Mouse (Mus musculus): Measurements from ENCODE around the gene Fam120a. TPM values are rescaled to one million over a fixed set of nuclear protein-coding genes. Genes with fewer than 3 reads are reported as not detected.

The Fam120a gene
- total RNA-seq, 4 experiments from 2014 or later = 103 to 110 (median 105) TPM

GRCm38 (mm10) chr13:48919756-48920415 lies 47.9 kb downstream of the Fam120a start:
- DNase-seq (ENCODE audit: low spot score in 2 of 2) = peak in 1 of 2 experiments; percentile 47

- DNase-seq (ENCODE audit: low spot score in 2 of 2) = no peak
Observed at GRCm38 (mm10) chr13:48917113-48917599, 50.7 kb downstream of the Fam120a start.

- no peak for DNase-seq (ENCODE audit: low spot score in 2 of 2)
Observed at GRCm38 (mm10) chr13:48913680-48914079, 54.1 kb downstream of the Fam120a start.

DNA sequence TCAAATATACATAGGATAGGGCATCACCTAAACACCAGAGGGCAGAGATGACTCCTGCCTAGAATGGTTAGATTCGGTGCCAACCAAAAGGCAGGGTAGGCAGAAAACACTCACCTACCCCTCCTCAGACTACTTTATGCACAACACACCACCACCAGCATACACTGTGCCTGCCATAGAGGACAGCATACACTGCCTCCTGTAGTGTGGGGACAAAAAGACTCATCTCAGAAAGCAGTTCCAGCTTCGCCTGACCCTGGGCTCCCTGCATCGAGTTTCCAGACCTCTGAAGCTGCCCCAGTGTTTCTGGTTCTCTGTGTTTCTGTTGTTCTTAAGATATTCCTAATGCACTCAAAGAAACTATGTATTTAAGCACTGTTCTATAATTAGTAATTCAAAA lies 54.7 kb downstream of the Fam120a start:
- DNase-seq (ENCODE audit: low spot score in 2 of 2) = no peak

- no peak for DNase-seq (ENCODE audit: low spot score in 2 of 2)
Observed at GRCm38 (mm10) chr13:48911426-48911825, 56.4 kb downstream of the Fam120a start.

- no peak for DNase-seq (ENCODE audit: low spot score in 2 of 2)
Observed at GRCm38 (mm10) chr13:48905458-48905857, 62.4 kb downstream of the Fam120a start.

DNA sequence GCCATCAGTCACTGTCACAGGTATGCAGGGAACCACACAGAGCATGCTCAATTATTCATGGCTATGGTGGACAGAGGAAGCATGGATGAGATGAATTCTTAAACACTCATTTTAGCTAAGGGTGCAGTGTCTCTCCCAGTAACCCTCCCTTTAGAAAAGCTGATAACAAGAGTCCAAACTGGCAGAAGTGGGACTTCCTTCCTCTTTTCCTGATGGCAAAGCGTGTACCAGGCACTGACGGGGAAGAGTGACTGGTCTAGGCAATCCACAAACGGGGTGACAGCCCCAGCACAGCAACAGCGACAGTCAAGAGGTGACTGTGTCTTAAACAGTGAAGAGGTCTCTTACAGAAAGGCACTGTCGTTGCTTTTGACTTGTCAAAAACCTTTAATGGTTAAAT lies 72.4 kb downstream of the Fam120a start:
- DNase-seq (ENCODE audit: low spot score in 2 of 2) = no peak

DNA sequence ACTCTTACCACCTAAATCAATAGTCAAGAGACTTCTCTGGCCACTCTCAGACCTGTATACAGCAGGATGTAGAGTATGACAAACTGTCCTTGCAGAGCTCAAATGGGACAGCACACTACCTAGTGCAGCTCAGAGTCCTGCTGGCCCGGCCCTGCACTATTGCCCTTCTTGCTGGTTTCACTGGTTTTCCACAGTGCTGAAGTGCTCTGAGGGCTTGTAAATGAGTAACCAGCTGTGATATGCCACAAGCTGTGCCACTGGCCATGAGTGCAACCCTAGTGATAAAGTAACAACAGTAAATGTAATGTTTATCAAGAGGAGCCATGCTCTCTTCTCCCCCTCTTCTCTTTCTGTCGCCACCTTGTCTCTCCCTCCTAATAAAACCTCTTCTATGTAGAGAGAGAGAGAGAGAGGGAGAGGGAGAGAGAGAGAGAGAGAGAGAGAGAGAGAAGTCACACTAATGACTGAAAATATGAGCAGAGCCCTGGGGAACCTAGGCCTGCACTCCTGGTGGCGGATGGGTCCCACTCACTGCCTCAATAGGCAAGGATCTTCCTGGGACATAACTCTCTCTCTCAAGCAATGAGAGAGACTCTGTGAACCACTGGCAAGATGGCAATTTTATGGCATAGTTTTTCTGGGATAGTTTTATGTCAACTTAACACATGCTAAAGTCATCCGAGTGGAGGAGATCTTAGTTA lies 77.4 kb downstream of the Fam120a start:
- no peak for DNase-seq (ENCODE audit: low spot score in 2 of 2)

DNA sequence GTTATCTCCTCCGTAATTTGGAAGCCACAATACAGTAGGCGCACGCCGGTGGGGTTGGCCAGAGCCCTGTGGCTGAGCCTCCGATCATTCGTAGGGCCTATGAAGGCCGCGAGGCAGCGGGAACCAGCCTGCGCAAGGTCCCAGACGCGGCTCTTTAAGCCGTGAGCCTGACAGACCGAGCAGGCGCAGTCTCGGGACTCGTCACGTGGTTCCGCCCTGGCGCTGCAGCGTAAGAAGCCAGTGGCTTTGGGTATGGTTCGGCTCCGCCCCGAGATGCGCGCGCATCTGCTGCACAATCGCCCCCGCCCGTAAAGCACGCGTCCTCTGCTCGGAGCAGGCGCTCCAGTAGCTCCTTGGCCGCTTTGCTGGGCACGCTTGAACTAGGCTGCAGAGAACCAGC lies 89.3 kb downstream of the Fam120a start:
- peak; percentile 98 to 99 for DNase-seq (ENCODE audit: low spot score in 2 of 2)

GRCm38 (mm10) chr13:48877805-48878204 lies 90.0 kb downstream of the Fam120a start:
- DNase-seq (ENCODE audit: low spot score in 2 of 2) = no peak

GRCm38 (mm10) chr13:48872726-48873125 lies 95.1 kb downstream of the Fam120a start:
- DNase-seq (ENCODE audit: low spot score in 2 of 2) = no peak

DNA sequence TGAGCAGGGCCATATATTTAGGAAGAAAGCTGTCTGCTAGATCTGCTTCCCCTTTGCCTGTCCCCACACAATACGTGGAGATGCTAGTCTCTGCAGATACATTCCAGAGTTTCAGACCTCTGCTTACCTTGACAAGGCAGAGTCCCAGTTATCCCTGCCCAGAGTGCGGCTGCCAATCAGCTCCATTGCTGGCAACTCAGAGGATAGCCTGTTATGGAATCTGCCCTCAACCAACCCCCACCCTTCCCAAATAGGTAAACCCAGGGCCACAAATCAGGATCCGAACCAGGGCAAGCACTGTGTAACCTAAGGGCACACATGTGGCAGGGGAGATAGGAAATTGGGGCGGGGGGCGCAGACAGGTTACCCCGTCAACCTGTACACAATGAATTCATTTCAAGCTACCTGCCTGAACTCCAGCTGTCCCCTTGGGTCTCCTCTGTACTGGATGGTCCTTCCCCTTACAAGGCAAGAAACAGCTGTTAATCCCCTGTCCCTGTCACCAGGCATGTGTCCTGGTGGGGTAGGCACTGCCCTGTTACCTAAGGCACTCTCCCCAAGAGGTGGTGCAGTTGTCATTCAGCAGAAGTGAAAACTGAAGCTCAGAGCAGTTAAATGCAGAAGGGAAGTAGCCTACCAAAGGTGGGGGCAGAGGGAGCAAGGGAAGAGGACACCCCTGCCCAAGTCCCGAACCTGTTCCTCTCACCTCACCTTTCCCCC lies 95.8 kb downstream of the Fam120a start:
- no peak for DNase-seq (ENCODE audit: low spot score in 2 of 2)

DNA sequence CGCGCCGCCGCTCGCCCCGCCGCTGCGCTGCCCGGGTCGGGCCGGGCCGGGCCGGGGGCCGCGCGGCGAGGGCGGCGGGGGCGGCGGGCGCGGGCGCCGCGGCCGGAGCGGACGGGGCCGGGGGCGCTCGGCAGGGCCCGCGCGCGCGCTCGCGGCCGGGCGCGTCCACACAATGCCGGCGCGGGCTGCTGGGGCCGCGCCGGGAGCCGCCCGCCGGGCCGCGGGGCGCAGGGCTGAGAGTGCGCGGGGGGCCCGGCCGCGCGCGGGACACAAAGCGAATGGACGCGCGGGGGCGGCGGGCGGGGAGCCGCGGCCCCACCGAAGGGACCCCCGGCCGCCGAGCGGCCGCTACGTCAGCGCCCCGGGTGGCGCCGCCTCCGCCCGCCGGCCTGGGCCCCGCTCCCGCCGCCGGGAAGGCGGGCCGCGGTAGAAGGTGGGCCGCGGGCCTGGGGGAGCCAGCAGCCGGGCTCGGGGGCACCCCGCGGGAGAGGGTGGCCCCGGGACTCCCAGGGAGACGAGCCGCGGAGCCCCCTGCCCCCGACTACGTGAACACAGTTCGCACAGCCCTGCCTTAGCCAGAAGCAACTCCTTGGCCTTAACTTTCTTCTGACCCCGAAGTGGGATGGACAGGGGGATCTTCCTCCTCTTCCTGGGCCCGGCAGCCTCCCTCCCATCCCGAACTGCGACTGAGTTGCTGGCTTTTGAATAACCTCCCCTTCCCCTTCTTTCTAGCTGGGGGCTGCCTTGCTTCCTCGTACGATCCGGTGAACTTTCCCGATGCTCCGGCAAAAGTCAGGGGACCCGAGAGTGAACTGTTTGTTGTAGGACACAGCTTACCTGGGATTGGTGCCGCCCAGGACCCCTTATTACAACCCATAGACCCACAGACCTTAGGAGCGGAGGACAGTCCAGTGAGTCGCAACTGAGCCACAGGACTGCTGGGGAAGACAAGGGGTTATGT lies 96.8 kb downstream of the Fam120a start, which contains the start of gene Phf2:
Gene Phf2 (minus strand): TSS at position 349 of the 961 bp plus-strand sequence.
- DNase-seq (ENCODE audit: low spot score in 2 of 2) = no peak

DNA sequence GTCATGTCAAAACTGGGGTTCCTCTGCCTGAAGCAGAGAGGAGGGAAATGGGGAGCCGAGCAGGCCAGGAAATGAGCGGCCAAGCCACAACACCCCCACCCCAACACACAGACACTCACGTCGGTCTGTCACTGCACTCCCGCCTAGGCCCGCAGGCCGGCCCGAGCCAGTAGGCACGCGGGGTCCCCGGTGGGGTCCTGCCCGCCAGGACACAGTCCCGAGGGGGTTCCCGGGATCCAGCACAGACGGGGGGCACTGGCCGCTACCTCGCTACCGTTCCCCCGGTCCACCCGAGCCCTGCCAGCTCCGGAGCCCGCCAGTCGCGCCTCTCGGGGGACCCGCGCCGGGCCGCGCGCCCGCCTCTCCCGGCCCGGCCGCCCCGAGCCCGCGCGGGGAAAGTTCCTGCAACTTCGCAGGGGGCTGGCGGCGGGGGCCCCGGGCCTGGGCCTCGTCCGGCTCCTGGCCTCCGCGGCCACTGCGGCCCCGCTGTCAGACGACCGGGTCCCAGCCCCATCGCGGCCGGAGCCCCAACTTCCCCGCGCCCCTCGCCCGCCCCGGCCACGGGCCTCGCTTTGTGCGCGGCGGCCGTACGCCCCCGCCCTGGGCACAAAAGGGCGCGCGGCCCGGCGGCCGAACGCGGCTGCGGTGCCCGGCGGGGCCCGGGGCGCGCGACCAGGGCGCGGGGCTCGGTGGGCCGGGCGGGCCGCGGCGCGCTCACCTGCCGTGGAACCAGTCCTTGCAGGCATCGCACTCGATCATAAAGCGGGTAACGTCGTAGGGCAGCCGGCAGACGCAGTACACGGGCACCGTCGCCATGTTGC lies 97.7 kb downstream of the Fam120a start:
- no peak for DNase-seq (ENCODE audit: low spot score in 2 of 2)

GRCm38 (mm10) chr13:48869600-48869949 lies 98.2 kb downstream of the Fam120a start:
- no peak for DNase-seq (ENCODE audit: low spot score in 2 of 2)

GRCm38 (mm10) chr13:48869088-48869487 lies 98.7 kb downstream of the Fam120a start:
- DNase-seq (ENCODE audit: low spot score in 2 of 2) = no peak

- no peak for DNase-seq (ENCODE audit: low spot score in 2 of 2)
Observed at GRCm38 (mm10) chr13:48864673-48865356, 103.0 kb downstream of the Fam120a start.

DNA sequence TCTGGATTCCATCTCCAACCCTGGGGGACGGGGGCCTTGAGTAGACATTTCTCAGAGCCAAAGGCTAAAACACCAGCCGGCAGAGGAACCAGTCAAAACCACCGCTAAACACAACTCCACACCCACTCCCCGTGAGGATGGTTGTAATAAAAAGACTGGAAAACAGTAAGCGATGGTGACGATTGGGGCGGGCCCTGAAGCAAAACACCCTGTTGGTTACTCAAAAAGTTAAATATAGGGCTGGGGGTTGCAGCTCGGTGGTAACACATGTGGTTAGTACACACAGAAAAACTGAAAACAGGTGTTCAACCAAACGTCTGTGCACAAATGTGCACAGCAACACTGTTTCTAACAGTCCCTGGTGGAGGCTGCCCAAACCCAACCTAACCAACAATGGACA lies 104.3 kb downstream of the Fam120a start:
- no peak for DNase-seq (ENCODE audit: low spot score in 2 of 2)

DNA sequence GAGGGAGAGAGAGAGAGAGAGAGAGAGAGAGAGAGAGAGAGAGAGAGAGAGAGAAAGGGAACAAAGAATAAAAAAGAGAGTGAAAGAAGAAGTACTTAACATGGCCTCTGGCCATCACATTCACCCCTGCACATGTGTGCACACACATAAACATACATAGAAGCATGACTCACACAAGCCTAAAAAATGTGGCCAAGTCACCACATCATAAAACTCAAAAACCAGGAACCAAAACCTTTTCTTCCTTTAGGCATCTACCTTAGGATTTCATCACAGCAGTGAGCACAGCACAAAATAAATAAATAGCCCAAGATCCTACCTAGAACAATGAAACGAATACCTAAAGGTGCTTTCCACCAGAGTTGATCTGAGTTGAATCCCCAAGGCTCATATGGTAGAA lies 105.9 kb downstream of the Fam120a start:
- DNase-seq (ENCODE audit: low spot score in 2 of 2) = no peak

DNA sequence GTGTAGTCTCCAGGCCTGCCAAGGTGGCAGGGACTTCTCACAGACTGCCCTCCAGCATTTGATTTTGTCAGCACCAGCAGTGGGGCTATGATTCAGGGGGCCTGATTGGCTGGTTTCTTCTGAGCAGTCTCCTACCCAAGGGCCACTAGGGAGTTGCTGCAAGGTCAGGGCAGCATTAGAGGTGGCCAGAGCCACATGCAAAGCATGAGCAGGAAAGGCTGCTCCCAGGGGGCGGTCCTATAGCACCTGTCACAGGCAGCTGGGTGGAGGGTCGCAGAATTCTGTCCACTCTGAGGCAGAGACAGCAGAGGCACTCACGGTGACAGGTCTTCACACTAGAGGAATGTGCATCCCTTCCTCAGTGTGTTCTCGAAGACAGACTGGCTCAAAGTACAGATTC lies 109.0 kb downstream of the Fam120a start:
- no peak for DNase-seq (ENCODE audit: low spot score in 2 of 2)

Measured in layer of hippocampus, adult 8-10 months (tissue).